Mouse (Mus musculus) layer of hippocampus, adult 6 months (tissue): ENCODE results near the gene Sgms1. TPM values are rescaled to one million over a fixed set of nuclear protein-coding genes. Genes with fewer than 3 reads are reported as not detected.

ENCODE experiments used
- long read RNA-seq, 2 experiments: library from polyadenylated mRNA; unstranded; transcript quantifications; one replicate each; pipeline ENCODE4 v2.0.0; 2019 to 2020
- polyA plus RNA-seq: library from polyadenylated mRNA; unstranded; fragments of <200 nt; fragmentation: Nextera tagmentation; gene quantifications from 2 replicates; pipeline ENCODE4 v1.2.3, GENCODE M21; 2021

The Sgms1 gene
- polyA plus RNA-seq = 20.4 and 20.9 TPM in 2 replicates
- long read RNA-seq, experiment 1, transcript Sgms1-212 (6 exons, 3,262 nt) = major isoform, 22 of 46 reads
- long read RNA-seq, experiment 1, transcript Sgms1-201 (10 exons, 3,665 nt) = minor isoform, 6 of 46 reads
- long read RNA-seq, experiment 1, partial matches to known transcripts = 7 of 46 reads
- long read RNA-seq, experiment 1, other reads (novel, unspliced or antisense) = 11 of 46 reads
- long read RNA-seq, experiment 2, transcript Sgms1-212 (6 exons, 3,262 nt) = major isoform, 138 of 262 reads
- long read RNA-seq, experiment 2, transcript Sgms1-201 (10 exons, 3,665 nt) = minor isoform, 59 of 262 reads
- long read RNA-seq, experiment 2, partial matches to known transcripts = 25 of 262 reads
- long read RNA-seq, experiment 2, other reads (novel, unspliced or antisense) = 39 of 262 reads

DNA sequence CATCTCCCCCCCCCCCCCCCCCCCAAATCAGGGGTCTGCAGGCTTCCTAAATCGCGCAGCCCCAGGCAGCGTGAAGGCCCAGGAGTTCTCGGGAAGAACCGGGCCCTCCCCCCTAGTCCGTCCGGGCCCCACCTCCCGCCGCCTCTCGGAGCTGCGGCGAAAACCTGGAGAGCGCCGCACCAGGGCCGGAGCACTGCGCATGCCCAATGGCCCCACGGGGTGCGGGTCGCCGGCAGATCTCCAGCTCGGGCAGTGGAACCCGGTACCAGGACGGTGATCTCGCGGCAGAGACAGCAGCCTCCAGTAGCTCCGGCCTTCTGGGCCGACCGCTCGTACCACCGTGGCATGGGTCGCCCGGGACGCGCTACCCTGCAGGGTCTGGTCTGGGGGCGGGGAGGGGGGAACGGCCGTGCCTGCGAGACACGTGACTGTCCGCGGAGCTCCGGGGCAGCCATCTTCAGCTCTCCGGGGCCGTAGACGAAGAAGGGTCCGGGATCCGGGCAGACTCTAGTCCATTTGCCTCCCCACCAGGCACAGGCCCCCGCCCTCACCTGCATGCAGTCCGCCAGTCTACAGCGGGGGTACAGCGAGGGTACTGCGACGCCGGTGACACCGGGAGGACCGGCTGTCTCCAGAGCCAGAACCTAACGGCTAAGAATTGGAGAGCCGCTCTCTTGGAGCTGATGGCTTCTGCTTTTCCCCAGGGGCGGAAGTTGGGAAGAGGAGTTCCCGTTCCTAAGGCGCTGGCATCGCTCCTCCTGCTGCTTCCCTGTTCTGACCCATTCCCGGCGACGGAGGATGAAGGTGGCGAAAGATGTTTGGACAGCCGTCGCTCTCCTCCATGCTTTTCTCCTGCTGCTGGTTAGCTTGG, at the start of gene Sgms1:
TSS of gene Sgms1 (minus strand) at position 714 of the 871 bp plus-strand sequence.

DNA sequence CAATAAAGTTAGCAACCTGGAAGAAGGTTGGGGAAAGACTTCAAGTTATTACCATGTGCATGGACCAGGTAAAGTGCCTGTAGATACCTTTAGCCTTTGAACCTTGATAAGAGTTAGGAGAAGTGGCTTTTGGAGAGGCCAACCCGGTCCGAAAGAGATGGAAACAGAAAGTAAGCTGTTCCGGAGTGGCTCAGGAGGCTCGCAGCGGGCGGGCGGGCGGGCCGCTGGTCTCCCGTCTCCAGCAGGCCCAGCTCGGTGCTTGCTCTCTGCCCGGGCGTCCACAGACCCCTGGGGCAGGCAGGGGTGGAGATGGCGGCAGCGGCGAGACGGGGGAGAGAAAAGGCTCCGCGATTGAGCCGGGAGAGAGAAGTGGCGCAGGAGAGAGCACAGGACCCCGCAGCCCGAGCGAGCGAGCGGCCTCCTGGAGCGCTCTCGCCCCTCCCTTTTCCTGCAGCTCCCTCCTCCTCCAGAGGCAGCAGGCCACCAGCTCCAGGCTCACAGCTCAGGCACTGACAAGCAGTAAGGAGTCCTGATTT, 281.7 kb downstream of the Sgms1 start, which contains the start of gene Asah2:
TSS of gene Asah2 (minus strand) at position 441 of the 536 bp plus-strand sequence.

Other genes with a start within 250 kb of the Sgms1 start
- gene Rpl9-ps6, start 76.9 kb upstream of the Sgms1 start, polyA plus RNA-seq = 33.1 and 35.1 TPM in 2 replicates
- gene Minpp1, start 96.1 kb upstream of the Sgms1 start, polyA plus RNA-seq = 69.4 and 82.5 TPM in 2 replicates
- 8.9 and 10.3 TPM in 2 replicates for gene Papss2, start 206.1 kb upstream of the Sgms1 start, polyA plus RNA-seq